Mouse (Mus musculus): ENCODE measurements around the gene Foxc1. TPM values are rescaled to one million over a fixed set of nuclear protein-coding genes. Genes with fewer than 3 reads are reported as not detected.
A peak's percentile ranks its signal among the peaks of the same experiment; 100 is the strongest.

Gene Foxc1
- total and polyA plus RNA-seq, 2 experiments from 2014 or later, result 1.6 to 20.0 TPM

GRCm38 (mm10) chr13:31810375-31810692, 3.9 kb downstream of the Foxc1 start:
- Histone ChIP-seq H3K4me2 (ENCODE audit: low read depth, low read length) (peak overlapping the region; percentile 68), H3K9me3 (replicated peaks; ENCODE audit: control insufficient read depth, low read length) (no peaks in the 10 kb centered on the region), H3K27me3 (ENCODE audit: control insufficient read depth, insufficient read depth, low read length) (peaks cover 80% of the 10 kb centered on the region), H3K9ac (replicated peaks; ENCODE audit: low read depth, low read length) (peak overlapping the region; percentile 64), H3K4me1 (ENCODE audit: control insufficient read depth, insufficient read depth) (no peaks in the 10 kb centered on the region), H3K27ac (ENCODE audit: low read depth) (peak overlapping the region; percentile 58), H3K36me3 (replicated peaks; ENCODE audit: control insufficient read depth, insufficient read depth, low read length) (no peaks in the 10 kb centered on the region), H3K4me3 (ENCODE audit: low read depth, low read length) (peak overlapping the region; percentile 55)
- TF ChIP-seq CTCF (IDR thresholded peaks at IDR 0.05; ENCODE audit: low read depth), result no peak
- no peak for TF ChIP-seq EP300 (IDR thresholded peaks at IDR 0.05; ENCODE audit: low read depth)
- 7% methylated on average over 9 of the region's 9 CpGs for WGBS
- DNase-seq (ENCODE audit: low spot score) (no peak), ATAC-seq (ENCODE audit: insufficient read depth, low read depth) (no peak)

- 2% methylated on average over 42 of the region's 65 CpGs for whole genome bisulfite sequencing
- DNase-seq (ENCODE audit: low spot score), result no peak
Measured at GRCm38 (mm10) chr13:31810693-31811541, 4.5 kb downstream of the Foxc1 start.

GRCm38 (mm10) chr13:31811542-31812021, 5.1 kb downstream of the Foxc1 start:
- TF ChIP-seq EP300 (IDR thresholded peaks at IDR 0.05; ENCODE audit: low read depth) (no peak), CTCF (IDR thresholded peaks at IDR 0.05; ENCODE audit: low read depth) (no peak)
- Histone ChIP-seq H3K4me1 (ENCODE audit: control insufficient read depth, insufficient read depth) (no peaks in the 10 kb centered on the region), H3K9ac (replicated peaks; ENCODE audit: low read depth, low read length) (peak overlapping the region; percentile 64), H3K4me3 (ENCODE audit: low read depth, low read length) (peak overlapping the region; percentile 55), H3K4me2 (ENCODE audit: low read depth, low read length) (peak overlapping the region; percentile 68), H3K27ac (ENCODE audit: low read depth) (peak overlapping the region; percentile 58), H3K27me3 (ENCODE audit: control insufficient read depth, insufficient read depth, low read length) (peaks cover 70% of the 10 kb centered on the region), H3K9me3 (replicated peaks; ENCODE audit: control insufficient read depth, low read length) (no peaks in the 10 kb centered on the region), H3K36me3 (replicated peaks; ENCODE audit: control insufficient read depth, insufficient read depth, low read length) (no peaks in the 10 kb centered on the region)
- 43% methylated on average over 36 of the region's 44 CpGs for WGBS
- no peak for ATAC-seq (ENCODE audit: insufficient read depth, low read depth)
- DNase-seq (ENCODE audit: low spot score), result no peak

More at GRCm38 (mm10) chr13:31810693-31811541, 4.5 kb downstream of the Foxc1 start:
- H3K9me3 ChIP-seq (replicated peaks; ENCODE audit: control insufficient read depth, low read length), result no peaks in the 10 kb centered on the region
- H3K4me2 ChIP-seq (ENCODE audit: low read depth, low read length), result peak overlapping the region; percentile 68
- H3K4me1 ChIP-seq (ENCODE audit: control insufficient read depth, insufficient read depth), result no peaks in the 10 kb centered on the region
- no peak for ATAC-seq (ENCODE audit: insufficient read depth, low read depth)
- H3K27me3 ChIP-seq (ENCODE audit: control insufficient read depth, insufficient read depth, low read length), result peaks cover 74% of the 10 kb centered on the region
- H3K27ac ChIP-seq (ENCODE audit: low read depth), result peak overlapping the region; percentile 58
- TF ChIP-seq CTCF (IDR thresholded peaks at IDR 0.05; ENCODE audit: low read depth), result no peak
- TF ChIP-seq EP300 (IDR thresholded peaks at IDR 0.05; ENCODE audit: low read depth), result no peak
- peak overlapping the region; percentile 64 for H3K9ac ChIP-seq (replicated peaks; ENCODE audit: low read depth, low read length)
- H3K4me3 ChIP-seq (ENCODE audit: low read depth, low read length), result peak overlapping the region; percentile 55
- H3K36me3 ChIP-seq (replicated peaks; ENCODE audit: control insufficient read depth, insufficient read depth, low read length), result no peaks in the 10 kb centered on the region

- no peaks in the 10 kb centered on the region for H3K4me1 ChIP-seq (ENCODE audit: control insufficient read depth, insufficient read depth)
- H3K9me3 ChIP-seq (replicated peaks; ENCODE audit: control insufficient read depth, low read length), result no peaks in the 10 kb centered on the region
- no peak overlapping the region for H3K9ac ChIP-seq (replicated peaks; ENCODE audit: low read depth, low read length)
- ATAC-seq (ENCODE audit: insufficient read depth, low read depth) (no peak), DNase-seq (ENCODE audit: low spot score) (no peak)
- H3K4me2 ChIP-seq (ENCODE audit: low read depth, low read length), result peak overlapping the region; percentile 25; the same call in 1 of the 2 replicates
- H3K27me3 ChIP-seq (ENCODE audit: control insufficient read depth, insufficient read depth, low read length), result peaks cover 60% of the 10 kb centered on the region
- no peak for TF ChIP-seq EP300 (IDR thresholded peaks at IDR 0.05; ENCODE audit: low read depth)
- TF ChIP-seq CTCF (IDR thresholded peaks at IDR 0.05; ENCODE audit: low read depth), result no peak
- H3K4me3 ChIP-seq (ENCODE audit: low read depth, low read length), result no peak overlapping the region; the same call in 1 of the 2 replicates
- no peak overlapping the region for H3K27ac ChIP-seq (ENCODE audit: low read depth)
- H3K36me3 ChIP-seq (replicated peaks; ENCODE audit: control insufficient read depth, insufficient read depth, low read length), result no peaks in the 10 kb centered on the region
- WGBS, result 75% methylated on average over 2 of the region's 2 CpGs
Measured at GRCm38 (mm10) chr13:31812701-31813100, 6.3 kb downstream of the Foxc1 start.

- Histone ChIP-seq H3K4me2 (ENCODE audit: low read depth, low read length) (no peak overlapping the region), H3K4me3 (ENCODE audit: low read depth, low read length) (no peak overlapping the region), H3K9ac (replicated peaks; ENCODE audit: low read depth, low read length) (no peak overlapping the region), H3K27ac (ENCODE audit: low read depth) (no peak overlapping the region), H3K36me3 (replicated peaks; ENCODE audit: control insufficient read depth, insufficient read depth, low read length) (no peaks in the 10 kb centered on the region), H3K27me3 (ENCODE audit: control insufficient read depth, insufficient read depth, low read length) (peaks cover 43% of the 10 kb centered on the region), H3K9me3 (replicated peaks; ENCODE audit: control insufficient read depth, low read length) (no peaks in the 10 kb centered on the region), H3K4me1 (ENCODE audit: control insufficient read depth, insufficient read depth) (peaks cover 3% of the 10 kb centered on the region; the same call in 1 of the 2 replicates)
- no peak for TF ChIP-seq EP300 (IDR thresholded peaks at IDR 0.05; ENCODE audit: low read depth)
- no peak for TF ChIP-seq CTCF (IDR thresholded peaks at IDR 0.05; ENCODE audit: low read depth)
- WGBS, result 55% methylated on average over 15 of the region's 15 CpGs
- no peak for ATAC-seq (ENCODE audit: insufficient read depth, low read depth)
- no peak for DNase-seq (ENCODE audit: low spot score)
Measured at GRCm38 (mm10) chr13:31815383-31816003, 9.1 kb downstream of the Foxc1 start.
